Mouse (Mus musculus) liver, embryonic 13.5 days (tissue): Measurements from ENCODE around the gene Spty2d1. TPM values are rescaled to one million over a fixed set of nuclear protein-coding genes. Genes with fewer than 3 reads are reported as not detected.

Experiments used
- ATAC-seq: fragments of 200-750 bp; cut with Nextera tagmentation; 2 replicates; pipeline ENCODE4 v1.8.0; 2017; ENCODE audit warnings: low read depth, mild to moderate bottlenecking, moderate number of reproducible peaks, moderate library complexity
- DNase-seq: peaks from one replicate; pipeline ENCODE4 v3.0.0; 2022
- H3K27ac ChIP-seq: fragments of 300-500 bp; sonication (generic); 2 replicates; pipeline ENCODE4 v1.5.1; 2015; ENCODE audit warnings: moderate library complexity, mild to moderate bottlenecking, inconsistent platforms
- H3K27me3 ChIP-seq: fragments of 300-500 bp; sonication (generic); 2 replicates; pipeline ENCODE4 v1.6.1; 2015; ENCODE audit warnings: mild to moderate bottlenecking, inconsistent platforms
- H3K36me3 ChIP-seq: fragments of 300-500 bp; sonication (generic); 2 replicates; pipeline ENCODE4 v1.6.1; 2015; ENCODE audit warnings: mild to moderate bottlenecking, inconsistent platforms
- H3K4me1 ChIP-seq: fragments of 300-500 bp; sonication (generic); replicated peaks from 2 replicates; pipeline ENCODE4 v1.6.1; 2015; ENCODE audit warnings: inconsistent platforms
- H3K4me2 ChIP-seq: fragments of 300-500 bp; sonication (generic); 2 replicates; pipeline ENCODE4 v1.6.1; 2015; ENCODE audit warnings: inconsistent platforms, mild to moderate bottlenecking, moderate library complexity
- H3K4me3 ChIP-seq: fragments of 300-500 bp; sonication (generic); replicated peaks from 2 replicates; pipeline ENCODE4 v1.5.1; 2015; ENCODE audit warnings: mild to moderate bottlenecking, inconsistent platforms
- H3K9ac ChIP-seq: fragments of 300-500 bp; sonication (generic); 2 replicates; pipeline ENCODE4 v1.6.1; 2015; ENCODE audit warnings: mild to moderate bottlenecking, inconsistent platforms
- H3K9me3 ChIP-seq: fragments of 300-500 bp; sonication (generic); replicated peaks from 2 replicates; pipeline ENCODE4 v1.6.1; 2016; ENCODE audit warnings: inconsistent platforms
- WGBS: fragments of 180-500 bp; shearing (Covaris S2); methylation state at CpG from one replicate; pipeline ENCODE4 v1.1.7; 2015; ENCODE audit not compliant: insufficient replicate concordance; 5-methylcytosine and 5-hydroxymethylcytosine counted together
- polyA plus RNA-seq: library from polyadenylated mRNA; unstranded; fragments of >200 nt; fragmentation: Nextera tagmentation; extraction: Ambion mirVana; gene quantifications from 2 replicates; pipeline ENCODE4 v1.2.1, GENCODE M21; 2015

Spty2d1 gene
- polyA plus RNA-seq, 1 experiment from 2014 or later, result 10.6 TPM

DNA sequence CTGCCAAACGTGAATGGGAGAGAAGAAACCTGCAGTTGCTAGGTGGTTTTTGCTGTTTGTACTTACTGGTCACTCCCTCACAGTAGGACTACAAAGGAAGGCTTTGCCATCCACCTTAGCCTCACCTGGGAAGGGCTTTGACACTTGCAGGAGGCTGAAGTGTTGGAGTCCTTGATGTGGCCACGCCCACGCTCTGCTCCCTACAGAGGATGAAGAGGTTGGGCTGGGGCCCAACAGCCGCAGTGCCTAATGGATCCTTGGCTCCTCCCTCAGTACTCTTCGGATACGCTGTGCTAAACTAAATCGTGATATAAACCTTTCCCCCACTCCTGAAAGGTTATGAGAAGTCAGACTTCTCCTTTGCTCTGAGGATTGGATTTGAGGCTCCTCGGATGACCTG lies 12.7 kb upstream of the Spty2d1 start:
- peaks cover 14% of the 10 kb centered on the region for H3K4me1 ChIP-seq
- no peak overlapping the region for H3K4me2 ChIP-seq
- H3K27me3 ChIP-seq, result peaks cover 12% of the 10 kb centered on the region; the same call in 1 of the 2 replicates
- H3K27ac ChIP-seq, result no peak overlapping the region
- ATAC-seq (no peak), DNase-seq (no peak)
- no peak overlapping the region for H3K4me3 ChIP-seq
- no peak overlapping the region for H3K9ac ChIP-seq
- no peaks in the 10 kb centered on the region for H3K9me3 ChIP-seq
- H3K36me3 ChIP-seq, result no peaks in the 10 kb centered on the region
- WGBS, result 23% methylated on average over 8 of the region's 8 CpGs

DNA sequence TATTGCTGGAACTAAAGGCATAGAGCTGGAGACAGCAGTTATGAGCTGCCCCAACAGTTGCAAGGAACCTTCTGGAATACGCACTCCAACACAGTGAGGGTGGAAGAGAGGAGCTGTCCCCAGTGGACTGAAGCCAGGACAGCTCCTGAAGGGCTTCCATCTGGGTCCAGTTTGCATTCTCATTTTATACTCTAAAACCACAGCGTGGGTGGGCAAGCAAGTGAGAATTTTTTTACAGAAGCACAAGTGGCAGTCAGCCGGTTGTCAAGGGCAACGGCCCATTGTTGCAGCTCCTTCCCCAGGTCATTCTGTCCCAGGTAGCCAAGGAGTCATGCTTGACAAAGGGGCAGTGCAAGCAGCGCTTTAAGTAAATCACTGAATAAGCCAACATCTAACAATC lies 11.4 kb upstream of the Spty2d1 start:
- H3K9me3 ChIP-seq, result no peaks in the 10 kb centered on the region
- H3K4me2 ChIP-seq, result no peak overlapping the region
- ATAC-seq (no peak), DNase-seq (no peak)
- H3K4me3 ChIP-seq, result no peak overlapping the region
- H3K4me1 ChIP-seq, result peaks cover 27% of the 10 kb centered on the region
- 70% methylated on average over 5 of the region's 5 CpGs for WGBS
- no peaks in the 10 kb centered on the region for H3K36me3 ChIP-seq
- H3K9ac ChIP-seq, result no peak overlapping the region
- no peak overlapping the region for H3K27ac ChIP-seq
- H3K27me3 ChIP-seq, result peaks cover 11% of the 10 kb centered on the region; the same call in 1 of the 2 replicates

DNA sequence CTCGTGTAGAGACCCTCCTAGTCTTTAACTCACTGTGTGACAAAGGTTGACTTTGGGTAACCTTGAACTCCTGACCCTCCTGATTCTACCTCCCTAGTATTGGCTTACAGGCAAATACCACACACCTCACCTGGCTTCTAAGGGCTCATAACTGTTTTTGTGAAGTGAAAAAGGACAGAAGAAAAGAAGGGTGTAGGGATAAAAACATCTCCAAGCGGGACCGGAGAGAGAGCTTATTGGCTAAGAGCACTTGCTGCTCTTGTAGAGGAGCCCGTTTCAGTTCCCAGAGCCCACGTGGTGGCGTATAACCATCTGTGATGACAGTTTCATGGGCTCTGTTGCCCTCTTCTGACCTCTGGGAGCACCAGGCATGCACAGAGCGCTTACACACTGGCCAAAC lies 8.9 kb upstream of the Spty2d1 start:
- DNase-seq (no peak), ATAC-seq (no peak)
- WGBS, result 70% methylated on average over 7 of the region's 7 CpGs
- Histone ChIP-seq H3K36me3 (no peaks in the 10 kb centered on the region), H3K4me1 (peaks cover 52% of the 10 kb centered on the region), H3K27me3 (peaks cover 4% of the 10 kb centered on the region; the same call in 1 of the 2 replicates), H3K27ac (no peak overlapping the region), H3K9me3 (no peaks in the 10 kb centered on the region), H3K9ac (no peak overlapping the region), H3K4me2 (no peak overlapping the region), H3K4me3 (no peak overlapping the region)

DNA sequence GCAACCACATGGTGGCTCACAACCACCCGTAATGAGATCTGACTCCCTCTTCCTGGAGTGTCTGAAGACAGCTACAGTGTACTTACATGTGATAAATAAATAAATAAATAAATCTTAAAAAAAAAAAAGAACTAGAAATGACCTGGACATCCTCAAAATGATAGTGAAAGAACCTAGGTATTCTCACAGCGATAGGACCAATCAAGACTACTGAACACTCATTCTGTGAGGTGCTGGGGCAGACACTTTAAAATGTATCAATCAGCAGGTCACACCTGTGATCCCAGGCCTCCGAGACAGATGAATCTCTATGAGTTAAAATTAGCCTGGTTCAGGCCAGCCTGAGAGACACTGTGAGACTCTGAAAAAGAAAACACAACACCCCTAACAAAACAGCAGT lies 8.4 kb upstream of the Spty2d1 start:
- Histone ChIP-seq H3K4me1 (peaks cover 52% of the 10 kb centered on the region), H3K9me3 (no peaks in the 10 kb centered on the region), H3K4me2 (no peak overlapping the region), H3K4me3 (no peak overlapping the region), H3K9ac (no peak overlapping the region), H3K36me3 (no peaks in the 10 kb centered on the region), H3K27me3 (peaks cover 4% of the 10 kb centered on the region; the same call in 1 of the 2 replicates), H3K27ac (no peak overlapping the region)
- no peak for DNase-seq
- no peak for ATAC-seq
- 65% methylated on average over 3 of the region's 3 CpGs for whole genome bisulfite sequencing

DNA sequence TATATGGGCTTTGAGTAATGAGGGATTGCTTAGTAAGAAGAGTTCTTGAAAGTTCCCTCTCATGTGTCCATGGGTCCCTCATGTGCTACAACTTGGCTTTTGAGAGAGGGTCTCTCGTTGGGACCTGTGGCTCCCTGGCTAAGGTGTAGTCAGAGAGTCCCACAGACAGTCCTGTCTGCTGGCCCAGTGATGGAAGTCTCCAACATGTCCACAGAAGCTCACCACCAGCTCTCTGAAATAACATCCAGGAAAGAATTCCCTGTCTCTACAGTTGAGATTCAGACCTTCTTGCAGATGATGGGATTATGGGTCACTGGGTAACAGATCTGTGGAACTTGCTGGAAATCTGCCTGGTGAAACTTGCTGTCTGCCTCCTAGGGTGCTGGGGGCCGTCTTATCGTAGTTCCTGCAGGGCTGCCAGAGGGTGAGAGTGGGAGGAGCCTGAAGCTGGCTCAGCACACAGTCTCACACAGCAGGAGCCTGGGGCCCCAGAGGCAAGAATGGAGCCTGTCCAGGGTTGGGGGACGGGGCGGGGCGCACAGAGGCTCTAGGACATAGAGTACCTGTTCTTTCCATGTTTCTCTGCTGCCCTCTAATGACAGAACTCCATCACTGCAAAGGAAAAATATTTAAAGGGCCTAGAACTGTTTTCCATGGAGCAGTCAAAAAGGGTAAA lies 7.3 kb upstream of the Spty2d1 start:
- ATAC-seq (peak; percentile 100), DNase-seq (peak; percentile 94)
- Histone ChIP-seq H3K4me2 (peak overlapping the region; percentile 54), H3K4me3 (peak overlapping the region; percentile 10), H3K4me1 (peaks cover 47% of the 10 kb centered on the region), H3K9me3 (no peaks in the 10 kb centered on the region), H3K27ac (peak overlapping the region; percentile 93), H3K9ac (peak overlapping the region; percentile 53), H3K36me3 (no peaks in the 10 kb centered on the region), H3K27me3 (peaks cover 3% of the 10 kb centered on the region; the same call in 1 of the 2 replicates)
- WGBS, result 5% methylated on average over 6 of the region's 6 CpGs

DNA sequence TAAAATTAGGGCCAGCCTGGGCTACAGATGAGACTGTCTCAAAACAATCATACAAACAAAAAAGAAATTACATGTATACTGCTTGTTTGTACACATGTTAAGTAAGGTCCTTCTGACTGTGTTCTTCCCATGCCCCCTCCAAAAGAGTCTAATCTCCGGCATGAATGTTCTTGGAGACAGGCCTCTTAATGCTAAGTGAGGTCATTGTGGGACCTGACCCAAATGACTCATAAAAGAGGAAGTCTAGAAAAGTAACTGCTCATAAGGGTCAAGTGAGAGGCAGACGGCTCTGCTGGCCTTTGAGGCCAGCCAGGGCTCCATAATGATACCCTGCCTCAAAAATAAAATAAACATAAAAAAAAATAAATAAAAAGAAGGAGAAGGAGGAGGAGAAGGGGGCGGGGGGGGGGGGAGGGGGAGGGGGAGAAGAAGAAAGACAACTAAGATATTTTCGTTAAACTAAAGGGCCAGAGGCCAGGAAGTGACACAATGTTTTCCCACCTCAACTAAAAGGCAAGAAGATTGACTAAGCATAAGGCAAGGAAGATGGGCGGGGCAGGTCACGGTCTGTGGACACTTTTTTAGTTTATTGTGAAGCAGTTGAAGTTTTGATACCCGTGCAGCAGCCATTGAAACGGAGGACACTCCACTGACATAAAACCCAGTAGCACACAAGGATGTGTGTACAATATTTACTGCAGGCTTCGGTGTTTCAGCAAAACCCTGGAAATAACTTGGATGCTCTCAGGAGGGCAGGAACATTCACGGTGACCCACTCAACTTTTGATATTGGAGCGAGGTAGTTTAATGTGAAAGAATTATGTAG lies 6.6 kb upstream of the Spty2d1 start:
- Histone ChIP-seq H3K4me2 (peak overlapping the region; percentile 54), H3K4me1 (peaks cover 54% of the 10 kb centered on the region), H3K9ac (peak overlapping the region; percentile 53), H3K36me3 (no peaks in the 10 kb centered on the region), H3K27me3 (no peaks in the 10 kb centered on the region), H3K4me3 (peak overlapping the region; percentile 10; the same call in 1 of the 2 replicates), H3K27ac (peak overlapping the region; percentile 93), H3K9me3 (no peaks in the 10 kb centered on the region)
- DNase-seq (peak; percentile 15), ATAC-seq (no peak)
- 36% methylated on average over 10 of the region's 11 CpGs for WGBS

DNA sequence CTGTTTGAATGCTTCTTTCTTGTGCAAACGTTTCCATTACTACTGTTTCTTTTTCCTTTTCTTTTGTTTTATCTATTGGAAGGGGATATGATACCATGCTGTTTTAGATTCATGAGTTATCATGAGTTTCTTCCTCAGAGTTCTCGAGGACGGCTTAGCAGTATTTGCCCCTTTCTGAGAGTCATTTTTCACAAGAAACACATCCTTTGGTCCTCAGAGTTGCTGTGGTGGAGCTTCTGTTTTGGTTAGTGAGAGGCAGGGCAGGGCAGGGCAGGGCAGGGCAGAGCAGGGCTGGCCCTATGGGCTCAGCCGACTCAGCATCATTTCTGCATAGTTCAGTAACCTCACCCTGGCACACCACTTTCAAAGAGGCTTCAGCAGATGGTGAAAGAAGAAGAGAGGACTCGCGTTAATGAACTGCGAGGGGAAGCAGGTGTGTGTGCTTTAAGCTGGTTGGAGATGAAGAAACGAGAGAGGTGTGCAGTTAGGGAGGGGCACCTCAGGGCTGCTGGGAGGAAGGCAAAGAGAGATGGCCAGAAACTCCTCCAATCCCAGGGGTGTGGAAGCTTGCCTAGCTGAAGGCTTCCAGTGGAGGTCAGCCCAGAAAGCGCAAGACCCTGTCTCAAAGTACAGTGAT lies 5.0 kb upstream of the Spty2d1 start:
- Histone ChIP-seq H3K27me3 (no peaks in the 10 kb centered on the region), H3K36me3 (no peaks in the 10 kb centered on the region), H3K4me2 (peak overlapping the region; percentile 26), H3K4me3 (no peak overlapping the region), H3K9ac (no peak overlapping the region), H3K9me3 (no peaks in the 10 kb centered on the region), H3K27ac (peak overlapping the region; percentile 30), H3K4me1 (peaks cover 63% of the 10 kb centered on the region)
- DNase-seq, result peak; percentile 17
- WGBS, result 27% methylated on average over 9 of the region's 9 CpGs
- ATAC-seq, result no peak

DNA sequence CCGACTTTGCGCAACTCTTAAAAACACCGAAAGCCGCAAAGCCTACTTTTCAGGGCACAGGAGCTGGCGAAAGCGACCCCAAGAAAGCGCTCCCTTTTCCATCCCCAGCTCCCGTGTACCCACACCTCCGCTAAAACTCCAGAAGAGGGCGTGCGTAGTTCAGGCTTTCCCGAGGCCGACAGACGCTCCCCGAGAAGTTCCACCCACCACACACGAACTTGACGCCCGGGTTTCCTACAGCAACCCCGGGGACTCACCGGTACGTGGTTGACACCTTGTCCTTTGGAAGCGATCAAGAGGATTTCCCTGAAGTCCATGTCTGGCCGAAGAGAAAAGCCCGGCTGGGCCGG lies 418 bp downstream of the Spty2d1 start:
- Histone ChIP-seq H3K27me3 (no peaks in the 10 kb centered on the region), H3K27ac (peak overlapping the region; percentile 93), H3K36me3 (no peaks in the 10 kb centered on the region), H3K4me1 (peaks cover 64% of the 10 kb centered on the region), H3K4me3 (peak overlapping the region; percentile 85), H3K9ac (peak overlapping the region; percentile 84), H3K9me3 (no peaks in the 10 kb centered on the region), H3K4me2 (peak overlapping the region; percentile 85)
- DNase-seq (no peak), ATAC-seq (peak; percentile 72)
- under 1% methylated on average over 25 of the region's 25 CpGs for WGBS

DNA sequence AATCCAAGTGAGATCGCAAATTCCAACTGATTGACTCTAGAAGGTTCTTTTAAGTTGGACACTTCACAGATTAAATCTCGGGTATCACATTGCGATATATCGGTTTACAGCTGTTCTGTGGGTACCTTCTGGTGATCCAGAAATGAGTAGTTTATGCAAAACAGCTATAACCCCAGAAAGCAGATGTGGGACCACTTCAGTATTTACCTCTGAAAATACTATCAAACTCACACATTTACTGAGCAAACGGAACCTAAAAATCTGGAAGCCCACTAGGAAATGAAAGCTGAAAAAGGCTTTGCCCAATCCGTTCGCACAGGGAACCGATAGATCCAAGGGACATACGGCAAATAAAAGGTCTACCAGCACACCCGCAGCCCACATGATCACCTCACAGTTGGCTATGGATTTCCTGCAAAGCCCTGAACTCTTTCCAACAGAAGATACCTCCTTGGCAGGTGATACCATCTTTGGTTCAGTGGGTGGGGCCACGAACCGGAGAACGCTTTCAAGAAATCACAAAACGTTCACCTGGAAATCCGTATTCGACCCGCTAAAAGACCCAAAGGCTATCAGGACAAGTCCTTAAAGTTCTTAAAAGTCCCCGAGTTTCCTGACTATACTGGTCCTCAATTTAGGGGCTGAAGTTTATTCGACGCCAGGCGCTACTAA lies 966 bp downstream of the Spty2d1 start:
- H3K4me2 ChIP-seq, result peak overlapping the region; percentile 85
- H3K4me3 ChIP-seq, result peak overlapping the region; percentile 85
- H3K27me3 ChIP-seq, result no peaks in the 10 kb centered on the region
- 16% methylated on average over 21 of the region's 21 CpGs for WGBS
- DNase-seq (peak; percentile 22), ATAC-seq (no peak)
- peaks cover 64% of the 10 kb centered on the region for H3K4me1 ChIP-seq
- H3K9ac ChIP-seq, result peak overlapping the region; percentile 84
- no peaks in the 10 kb centered on the region for H3K36me3 ChIP-seq
- H3K27ac ChIP-seq, result peak overlapping the region; percentile 93
- no peaks in the 10 kb centered on the region for H3K9me3 ChIP-seq

DNA sequence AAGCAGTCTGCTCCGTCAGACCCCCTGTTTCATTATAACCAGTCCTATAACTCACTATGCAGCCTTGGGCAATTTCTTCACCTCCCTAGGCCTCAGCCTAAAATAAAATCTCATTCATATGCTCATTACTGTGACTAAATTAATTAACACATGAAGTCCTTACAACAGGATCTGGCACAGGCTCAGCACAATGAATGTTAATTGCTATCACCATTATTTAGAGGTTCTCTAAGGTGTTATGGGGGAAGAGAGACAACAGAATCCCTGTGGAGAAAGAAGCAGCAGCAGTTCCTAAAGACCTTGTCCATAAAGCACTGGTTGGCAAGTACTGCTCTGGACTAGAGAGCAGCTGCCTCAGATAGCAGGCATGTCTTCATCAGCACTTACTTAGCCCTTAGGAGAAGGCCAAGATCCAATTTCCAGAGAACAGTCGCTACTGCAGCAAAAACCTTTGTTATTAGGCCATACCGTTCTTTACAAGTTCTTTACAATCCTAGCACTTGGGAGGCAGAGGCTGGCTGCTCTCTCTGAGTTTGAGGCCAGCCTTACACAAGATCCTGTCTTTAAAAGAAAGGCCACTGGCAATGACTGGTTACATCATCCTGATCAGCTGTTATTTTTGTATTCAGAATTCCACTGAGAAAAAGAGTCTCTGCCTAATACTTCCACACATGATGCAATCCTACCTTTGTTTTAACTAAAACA lies 4.6 kb downstream of the Spty2d1 start:
- peak overlapping the region; percentile 9; the same call in 1 of the 2 replicates for H3K27ac ChIP-seq
- WGBS, result 82% methylated on average over 3 of the region's 3 CpGs
- peaks cover 83% of the 10 kb centered on the region for H3K4me1 ChIP-seq
- no peak overlapping the region for H3K9ac ChIP-seq
- no peaks in the 10 kb centered on the region for H3K9me3 ChIP-seq
- H3K27me3 ChIP-seq, result no peaks in the 10 kb centered on the region
- no peak overlapping the region for H3K4me2 ChIP-seq
- ATAC-seq, result no peak
- peaks cover 9% of the 10 kb centered on the region for H3K36me3 ChIP-seq
- H3K4me3 ChIP-seq, result no peak overlapping the region
- no peak for DNase-seq
